Mouse (Mus musculus) liver, postnatal 0 days (tissue): ENCODE results near the gene Plscr1.

Source experiments
- CTCF ChIP-seq: sonication (generic); IDR thresholded peaks from 2 replicates; pipeline ENCODE4 v1.5.1; 2016; ENCODE audit warnings: antibody characterized with exemption, low read depth
- EP300 ChIP-seq: IDR thresholded peaks from 2 replicates; pipeline ENCODE4 v1.6.1; 2016; ENCODE audit warnings: antibody characterized with exemption, low read depth, mild to moderate bottlenecking

GRCm38 (mm10) chr9:92275486-92276207 is 26.1 kb downstream of the Plscr1 start, which contains the start of gene Plscr2:
- TF ChIP-seq CTCF, result no peak
- TF ChIP-seq EP300, result no peak
